Mouse (Mus musculus): ENCODE measurements at regions not wholly inside any gene's neighbourhood (a gene's known extent, or its start where the extent isn't known, plus 50 kb on each side); places are given as distances from the start of the nearest gene placed in this dataset.

- Histone ChIP-seq H3K9me3 (no peaks in the 10 kb centered on the region), H3K36me3 (no peaks in the 10 kb centered on the region), H3K27me3 (no peaks in the 10 kb centered on the region), H3K27ac (0 out of 2 replicates have a peak overlapping the region, but pooled peaks have one; percentile 15), H3K4me3 (no peak overlapping the region), H3K4me1 (replicated peaks) (peaks cover 8% of the 10 kb centered on the region), H3K4me2 (no peak overlapping the region), H3K9ac (no peak overlapping the region)
- 92% methylated on average over 2 of the region's 2 CpGs for WGBS
- no peak for ATAC-seq (ENCODE audit: low FRiP score)
These were observed 106.4 kb downstream of the Vapb start for GRCm38 (mm10) chr2:173843671-173844070.

DNA sequence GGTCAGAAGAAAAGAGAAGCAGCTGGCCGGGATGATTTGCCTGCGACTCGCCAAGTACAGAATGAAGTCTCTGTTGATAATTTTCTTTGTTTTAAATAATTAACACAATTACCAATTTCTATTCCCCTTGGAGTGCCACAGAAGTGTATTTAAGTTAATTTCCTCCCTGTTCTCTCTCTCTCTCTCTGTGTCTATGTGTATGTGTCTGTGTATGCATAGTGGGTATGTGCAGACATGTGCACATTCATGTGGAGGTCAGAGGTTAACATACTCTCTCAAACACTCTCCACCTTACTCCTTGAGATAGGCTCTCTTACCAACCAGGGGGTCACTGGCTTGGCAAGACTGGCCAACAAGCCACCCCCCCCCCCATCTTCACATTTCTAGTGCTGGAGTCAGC is 107.2 kb downstream of the Vapb start:
- no peak overlapping the region for H3K4me3 ChIP-seq
- H3K4me1 ChIP-seq (replicated peaks) = peaks cover 8% of the 10 kb centered on the region
- H3K36me3 ChIP-seq = no peaks in the 10 kb centered on the region
- no peak overlapping the region for H3K4me2 ChIP-seq
- H3K27ac ChIP-seq = peak overlapping the region; percentile 60; the same call in 1 of the 2 replicates
- no peak for ATAC-seq (ENCODE audit: low FRiP score)
- no peaks in the 10 kb centered on the region for H3K27me3 ChIP-seq
- H3K9ac ChIP-seq = no peak overlapping the region
- H3K9me3 ChIP-seq = no peaks in the 10 kb centered on the region
- WGBS = 76% methylated on average over 3 of the region's 3 CpGs

DNA sequence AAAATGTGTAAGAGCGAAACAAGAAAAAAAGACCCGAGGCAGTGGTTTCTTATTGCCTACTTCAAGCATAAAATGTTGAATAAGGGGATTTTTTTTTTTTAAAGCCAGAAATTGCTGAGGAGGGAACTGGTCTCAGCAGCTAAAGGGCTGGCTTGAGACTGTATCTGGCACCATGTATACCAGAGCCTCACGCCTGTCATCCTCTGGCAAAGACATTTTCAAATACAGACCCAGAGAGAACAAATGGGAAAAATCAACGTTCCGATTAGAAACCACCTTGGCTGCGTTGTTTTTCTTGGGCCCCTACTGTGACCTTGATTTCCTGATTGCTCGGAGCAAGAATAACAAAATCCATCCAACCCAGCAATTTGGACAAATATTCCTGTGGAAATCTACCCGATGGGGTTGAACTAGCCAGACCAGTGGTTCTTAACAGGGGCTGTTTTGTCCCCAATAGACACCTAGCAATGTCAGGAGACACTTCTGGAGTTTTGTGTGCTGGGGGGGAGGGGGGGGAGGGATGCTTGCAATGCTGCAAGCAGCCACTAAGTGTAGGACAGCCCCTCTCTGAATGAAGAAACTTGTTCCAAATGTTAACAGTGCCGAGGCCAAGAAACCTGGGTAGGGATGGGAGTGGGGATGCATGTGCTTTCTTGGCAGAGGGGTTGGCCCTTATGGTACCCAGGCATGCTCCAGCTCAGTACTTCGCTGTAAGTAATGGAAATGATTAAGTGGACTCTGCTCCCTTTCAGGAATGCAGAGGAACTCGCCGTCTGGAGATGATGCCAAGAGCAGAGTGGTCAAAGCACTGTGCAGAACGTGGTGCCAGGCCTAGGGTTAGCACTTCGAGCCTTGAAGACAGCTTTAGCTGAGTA is 108.1 kb downstream of the Vapb start:
- no peak overlapping the region for H3K27ac ChIP-seq
- peaks cover 8% of the 10 kb centered on the region for H3K4me1 ChIP-seq (replicated peaks)
- WGBS = 84% methylated on average over 14 of the region's 14 CpGs
- no peaks in the 10 kb centered on the region for H3K9me3 ChIP-seq
- ATAC-seq (ENCODE audit: low FRiP score) = no peak
- H3K9ac ChIP-seq = no peak overlapping the region
- H3K27me3 ChIP-seq = no peaks in the 10 kb centered on the region
- H3K36me3 ChIP-seq = no peaks in the 10 kb centered on the region
- no peak overlapping the region for H3K4me3 ChIP-seq
- H3K4me2 ChIP-seq = no peak overlapping the region

DNA sequence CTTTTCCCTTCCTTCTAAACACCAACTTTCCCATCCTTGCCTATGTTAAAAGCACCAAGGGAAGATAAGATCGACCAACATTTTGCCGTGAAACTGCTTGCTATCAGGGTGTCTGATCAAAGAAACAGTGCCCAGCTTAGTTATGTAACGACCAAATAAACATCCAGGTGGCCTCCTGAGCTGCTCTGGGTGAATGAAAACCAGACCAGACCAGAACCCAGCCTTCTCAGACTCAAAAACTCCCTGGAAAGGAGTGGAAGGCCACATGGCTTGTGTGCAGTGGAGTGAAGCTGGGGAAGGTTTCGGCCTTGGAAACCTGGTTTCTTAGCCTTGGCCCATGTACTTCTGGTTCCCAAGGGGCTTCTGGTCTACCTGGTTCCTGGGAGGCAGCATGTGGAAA is 113.7 kb downstream of the Vapb start:
- Histone ChIP-seq H3K9ac (no peak overlapping the region), H3K36me3 (no peaks in the 10 kb centered on the region), H3K27me3 (no peaks in the 10 kb centered on the region), H3K27ac (no peak overlapping the region), H3K9me3 (no peaks in the 10 kb centered on the region), H3K4me3 (no peak overlapping the region), H3K4me2 (no peak overlapping the region), H3K4me1 (replicated peaks) (peaks cover 8% of the 10 kb centered on the region)
- ATAC-seq (ENCODE audit: low FRiP score) = no peak
- 74% methylated on average over 4 of the region's 4 CpGs for WGBS

DNA sequence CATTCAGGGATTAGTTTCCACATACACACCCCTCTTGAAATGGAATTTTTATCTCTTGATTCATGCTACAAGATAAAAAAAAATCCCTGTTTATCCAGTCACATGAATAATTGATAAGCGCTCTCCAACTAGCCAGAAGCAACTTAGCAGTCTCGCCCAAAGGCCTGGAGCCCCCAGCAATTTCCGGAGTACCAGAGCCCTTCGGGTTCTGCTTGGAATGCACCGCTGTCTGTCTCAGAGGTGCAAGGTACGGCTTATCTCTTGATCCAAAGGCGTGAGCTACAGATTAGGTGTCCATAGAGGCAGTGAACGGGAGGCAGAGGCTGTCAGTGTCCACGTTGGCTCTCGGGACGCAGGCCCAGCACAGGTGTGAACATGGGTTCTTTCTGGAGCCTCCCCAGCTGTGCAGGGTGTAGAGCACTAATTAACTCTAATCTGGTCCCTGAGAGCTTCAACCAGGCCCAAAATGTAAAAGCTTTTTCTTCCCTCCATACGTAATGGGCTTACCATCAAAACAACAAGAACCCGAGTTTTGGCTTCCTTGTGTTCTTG is 116.9 kb downstream of the Vapb start:
- no peak overlapping the region for H3K4me2 ChIP-seq
- H3K9ac ChIP-seq = no peak overlapping the region
- ATAC-seq (ENCODE audit: low FRiP score) = no peak
- H3K4me3 ChIP-seq = no peak overlapping the region
- H3K9me3 ChIP-seq = no peaks in the 10 kb centered on the region
- WGBS = 80% methylated on average over 13 of the region's 13 CpGs
- H3K27me3 ChIP-seq = no peaks in the 10 kb centered on the region
- H3K36me3 ChIP-seq = no peaks in the 10 kb centered on the region
- H3K4me1 ChIP-seq (replicated peaks) = peaks cover 8% of the 10 kb centered on the region
- H3K27ac ChIP-seq = no peak overlapping the region

DNA sequence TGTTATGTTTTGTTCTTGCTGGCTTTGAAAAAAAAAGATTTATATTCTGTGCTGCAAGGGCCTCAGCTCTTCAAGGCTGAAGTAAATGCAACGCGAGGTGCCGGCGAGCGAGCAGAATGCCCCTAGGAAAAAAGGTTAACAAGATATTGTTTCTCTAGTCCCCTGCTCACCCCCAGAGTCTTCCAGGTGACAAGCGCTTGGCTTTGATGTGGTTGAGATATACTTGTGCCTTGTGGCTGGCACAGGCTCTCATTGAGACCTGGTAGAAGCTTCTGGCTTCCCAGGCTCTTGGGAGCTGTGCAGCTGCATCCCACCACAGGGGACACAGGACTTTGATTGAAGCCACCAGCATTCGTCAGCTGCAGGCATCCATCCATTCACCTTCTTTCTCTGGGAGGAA is 117.5 kb downstream of the Vapb start:
- no peak overlapping the region for H3K4me3 ChIP-seq
- H3K9me3 ChIP-seq = no peaks in the 10 kb centered on the region
- H3K4me2 ChIP-seq = no peak overlapping the region
- H3K27ac ChIP-seq = 0 out of 2 replicates have a peak overlapping the region, but pooled peaks have one; percentile 9
- H3K9ac ChIP-seq = no peak overlapping the region
- no peaks in the 10 kb centered on the region for H3K36me3 ChIP-seq
- H3K27me3 ChIP-seq = no peaks in the 10 kb centered on the region
- peaks cover 8% of the 10 kb centered on the region for H3K4me1 ChIP-seq (replicated peaks)
- ATAC-seq (ENCODE audit: low FRiP score) = no peak
- WGBS = 59% methylated on average over 7 of the region's 7 CpGs

GRCm38 (mm10) chr2:173855296-173855695 is 118.0 kb downstream of the Vapb start:
- Histone ChIP-seq H3K27me3 (no peaks in the 10 kb centered on the region), H3K9ac (no peak overlapping the region), H3K4me3 (no peak overlapping the region), H3K4me2 (no peak overlapping the region), H3K36me3 (no peaks in the 10 kb centered on the region), H3K27ac (no peak overlapping the region), H3K4me1 (replicated peaks) (peaks cover 8% of the 10 kb centered on the region), H3K9me3 (no peaks in the 10 kb centered on the region)
- 83% methylated on average over 4 of the region's 4 CpGs for WGBS
- no peak for ATAC-seq (ENCODE audit: low FRiP score)

- ATAC-seq (ENCODE audit: low FRiP score) = no peak
- Histone ChIP-seq H3K4me2 (no peak overlapping the region), H3K27ac (no peak overlapping the region), H3K4me3 (no peak overlapping the region), H3K36me3 (no peaks in the 10 kb centered on the region), H3K27me3 (no peaks in the 10 kb centered on the region), H3K9me3 (no peaks in the 10 kb centered on the region), H3K4me1 (replicated peaks) (peaks cover 8% of the 10 kb centered on the region), H3K9ac (no peak overlapping the region)
- WGBS = 87% methylated on average over 6 of the region's 6 CpGs
These were observed 119.7 kb downstream of the Vapb start for GRCm38 (mm10) chr2:173857006-173857405.

DNA sequence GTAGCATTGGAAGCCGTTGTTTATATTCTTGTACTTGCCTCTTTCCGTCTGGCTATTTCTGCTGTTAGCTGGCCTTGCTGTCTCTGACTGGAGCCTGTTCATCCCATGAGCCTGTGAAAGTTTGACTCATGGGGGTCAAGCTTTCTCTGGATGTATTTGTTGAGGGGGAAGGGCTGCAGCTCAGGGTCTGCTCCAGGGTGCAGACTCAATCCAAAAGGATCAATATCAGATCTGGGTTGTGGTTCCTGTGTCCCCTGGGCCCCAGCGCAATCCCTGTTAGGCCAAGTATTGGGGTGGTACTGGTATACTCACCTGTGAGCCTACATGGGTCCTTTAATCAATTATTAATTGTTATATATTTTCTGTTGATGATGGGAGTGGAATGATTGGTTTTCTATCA is 135.7 kb downstream of the Vapb start:
- Histone ChIP-seq H3K27ac (no peak overlapping the region), H3K4me1 (replicated peaks) (no peaks in the 10 kb centered on the region), H3K36me3 (no peaks in the 10 kb centered on the region), H3K4me3 (no peak overlapping the region), H3K9me3 (no peaks in the 10 kb centered on the region), H3K9ac (no peak overlapping the region), H3K27me3 (no peaks in the 10 kb centered on the region), H3K4me2 (no peak overlapping the region)
- WGBS = 90% methylated on average over 3 of the region's 3 CpGs
- ATAC-seq (ENCODE audit: low FRiP score) = no peak

Data from hindbrain, embryonic 13.5 days (tissue).